Mouse (Mus musculus) forebrain, embryonic 10.5 days (tissue): Measurements from ENCODE around the gene Gm11569. TPM values are rescaled to one million over a fixed set of nuclear protein-coding genes. Genes with fewer than 3 reads are reported as not detected.

Source experiments
- DNase-seq: peaks from one replicate; pipeline ENCODE4 v3.0.0-alpha.2; 2017; ENCODE audit warnings: low spot score; ENCODE audit errors: extremely low spot score
- H3K27ac ChIP-seq: fragments of 300-500 bp; sonication (generic); 2 replicates; pipeline ENCODE4 v1.5.1; 2016; ENCODE audit warnings: mild to moderate bottlenecking
- H3K27me3 ChIP-seq: fragments of 300-500 bp; sonication (generic); 2 replicates; pipeline ENCODE4 v1.6.1; 2016; ENCODE audit warnings: mild to moderate bottlenecking; ENCODE audit not compliant: poor library complexity, severe bottlenecking
- H3K36me3 ChIP-seq: fragments of 300-500 bp; sonication (generic); replicated peaks from 2 replicates; pipeline ENCODE4 v1.6.1; 2016; ENCODE audit warnings: mild to moderate bottlenecking, moderate library complexity
- H3K4me1 ChIP-seq: fragments of 300-500 bp; sonication (generic); 2 replicates; pipeline ENCODE4 v1.6.1; 2016
- H3K4me3 ChIP-seq: fragments of 300-500 bp; sonication (generic); 2 replicates; pipeline ENCODE4 v1.5.1; 2016; ENCODE audit warnings: mild to moderate bottlenecking, moderate library complexity
- H3K9me3 ChIP-seq: fragments of 300-500 bp; sonication (generic); 2 replicates; pipeline ENCODE4 v1.6.1; 2016; ENCODE audit warnings: mild to moderate bottlenecking, moderate library complexity
- WGBS: fragments of 180-500 bp; shearing (Covaris S2); methylation state at CpG from one replicate; pipeline ENCODE4 v1.1.7; 2016; 5-methylcytosine and 5-hydroxymethylcytosine counted together
- polyA plus RNA-seq: library from polyadenylated mRNA; unstranded; fragments of >200 nt; fragmentation: Nextera tagmentation; extraction: Ambion mirVana; gene quantifications from 2 replicates; pipeline ENCODE4 v1.2.1, GENCODE M21; 2016

Gm11569 gene
- polyA plus RNA-seq, 1 experiment from 2014 or later: not detected

GRCm38 (mm10) chr11:99758877-99759276 is 39.9 kb downstream of the Gm11569 start:
- Histone ChIP-seq H3K27ac (no peak overlapping the region), H3K4me3 (no peak overlapping the region), H3K4me1 (no peaks in the 10 kb centered on the region), H3K36me3 (no peaks in the 10 kb centered on the region), H3K27me3 (no peaks in the 10 kb centered on the region), H3K9me3 (no peaks in the 10 kb centered on the region)
- no peak for DNase-seq
- WGBS: 94% methylated on average over 1 of the region's 1 CpGs

Other genes with a start within 250 kb of the Gm11569 start
- gene Krtap3-3, start 248.1 kb downstream of the Gm11569 start, polyA plus RNA-seq: not detected in 2 replicates
- not detected in 2 replicates for gene Krtap3-2, start 242.1 kb downstream of the Gm11569 start, polyA plus RNA-seq
- gene Gm11939, start 239.5 kb downstream of the Gm11569 start, polyA plus RNA-seq: not detected in 2 replicates
- not detected in 2 replicates for gene Krtap3-1, start 232.3 kb downstream of the Gm11569 start, polyA plus RNA-seq
- not detected in 2 replicates for gene Krtap1-5, start 217.9 kb downstream of the Gm11569 start, polyA plus RNA-seq
- not detected in 2 replicates for gene Krtap1-4, start 215.3 kb downstream of the Gm11569 start, polyA plus RNA-seq
- gene Krtap1-3, start 207.6 kb downstream of the Gm11569 start, polyA plus RNA-seq: not detected in 2 replicates
- gene Krtap9-3, start 200.8 kb downstream of the Gm11569 start, polyA plus RNA-seq: not detected in 2 replicates
- gene Gm11938, start 195.6 kb downstream of the Gm11569 start, polyA plus RNA-seq: not detected in 2 replicates
- gene Gm11937, start 188.7 kb downstream of the Gm11569 start, polyA plus RNA-seq: not detected in 2 replicates
- gene Krtap2-4, start 184.1 kb downstream of the Gm11569 start, polyA plus RNA-seq: not detected in 2 replicates
- not detected in 2 replicates for gene Gm11562, start 178.5 kb downstream of the Gm11569 start, polyA plus RNA-seq
- gene Krtap4-1, start 170.7 kb downstream of the Gm11569 start, polyA plus RNA-seq: not detected in 2 replicates
- not detected in 2 replicates for gene Krtap4-2, start 163.8 kb downstream of the Gm11569 start, polyA plus RNA-seq
- gene Krtap4-7, start 154.8 kb downstream of the Gm11569 start, polyA plus RNA-seq: not detected in 2 replicates
- not detected in 2 replicates for gene Gm11555, start 148.7 kb downstream of the Gm11569 start, polyA plus RNA-seq
- not detected in 2 replicates for gene Gm11563, start 140.0 kb downstream of the Gm11569 start, polyA plus RNA-seq
- not detected in 2 replicates for gene Krtap4-6, start 133.0 kb downstream of the Gm11569 start, polyA plus RNA-seq
- gene Gm14190, start 108.2 kb downstream of the Gm11569 start, polyA plus RNA-seq: not detected in 2 replicates
- not detected in 2 replicates for gene Gm14180, start 64.6 kb downstream of the Gm11569 start, polyA plus RNA-seq
- gene Gm11595, start 26.0 kb downstream of the Gm11569 start, polyA plus RNA-seq: not detected in 2 replicates
- gene Krtap4-8, start 18.2 kb downstream of the Gm11569 start, polyA plus RNA-seq: not detected in 2 replicates
- not detected in 2 replicates for gene Krtap4-9, start 13.7 kb downstream of the Gm11569 start, polyA plus RNA-seq
- not detected in 2 replicates for gene Gm11596, start 5.5 kb downstream of the Gm11569 start, polyA plus RNA-seq
- gene Gm11554, start 5.5 kb upstream of the Gm11569 start, polyA plus RNA-seq: not detected in 2 replicates
- not detected in 2 replicates for gene Krtap4-13, start 11.0 kb upstream of the Gm11569 start, polyA plus RNA-seq
- gene Gm11564, start 16.7 kb upstream of the Gm11569 start, polyA plus RNA-seq: not detected in 2 replicates
- gene 2300003K06Rik, start 39.1 kb upstream of the Gm11569 start, polyA plus RNA-seq: not detected in 2 replicates
- gene Krtap4-16, start 52.7 kb upstream of the Gm11569 start, polyA plus RNA-seq: not detected in 2 replicates
- gene Gm11568, start 59.0 kb upstream of the Gm11569 start, polyA plus RNA-seq: not detected in 2 replicates
- not detected in 2 replicates for gene Gm11559, start 65.5 kb upstream of the Gm11569 start, polyA plus RNA-seq
- not detected in 2 replicates for gene Krtap9-1, start 74.5 kb upstream of the Gm11569 start, polyA plus RNA-seq
- not detected in 2 replicates for gene Gm11567, start 80.3 kb upstream of the Gm11569 start, polyA plus RNA-seq
- not detected in 2 replicates for gene Krtap31-1, start 109.0 kb upstream of the Gm11569 start, polyA plus RNA-seq
- not detected in 2 replicates for gene Gm11565, start 115.8 kb upstream of the Gm11569 start, polyA plus RNA-seq
- not detected in 2 replicates for gene Krtap31-2, start 137.4 kb upstream of the Gm11569 start, polyA plus RNA-seq
- gene Krtap9-5, start 149.5 kb upstream of the Gm11569 start, polyA plus RNA-seq: not detected in 2 replicates
- gene Krtap29-1, start 180.1 kb upstream of the Gm11569 start, polyA plus RNA-seq: not detected in 2 replicates
- not detected in 2 replicates for gene Krtap16-1, start 187.7 kb upstream of the Gm11569 start, polyA plus RNA-seq
- not detected in 2 replicates for gene Krtap17-1, start 195.1 kb upstream of the Gm11569 start, polyA plus RNA-seq
- not detected in 2 replicates for gene Krt33a, start 217.3 kb upstream of the Gm11569 start, polyA plus RNA-seq
- not detected in 2 replicates for gene Krt33b, start 230.9 kb upstream of the Gm11569 start, polyA plus RNA-seq
- gene Krt34, start 242.6 kb upstream of the Gm11569 start, polyA plus RNA-seq: not detected in 2 replicates